Mouse (Mus musculus) kidney, adult 8-10 months (tissue): ENCODE results near the gene Rab11fip4.

Experiments
- DNase-seq, 2 experiments: peaks; one replicate each; pipeline ENCODE4 v3.0.0; 2022

Gene Rab11fip4

GRCm38 (mm10) chr11:79714743-79715110 is 123.7 kb downstream of the Rab11fip4 start:
- no peak for DNase-seq

- no peak for DNase-seq
Measured at GRCm38 (mm10) chr11:79715316-79715715, 124.3 kb downstream of the Rab11fip4 start.

GRCm38 (mm10) chr11:79715733-79716452 is 124.9 kb downstream of the Rab11fip4 start:
- no peak for DNase-seq

- no peak for DNase-seq
Measured at GRCm38 (mm10) chr11:79716453-79716749, 125.4 kb downstream of the Rab11fip4 start.

GRCm38 (mm10) chr11:79717271-79717670 is 126.3 kb downstream of the Rab11fip4 start:
- DNase-seq: no peak

GRCm38 (mm10) chr11:79717801-79718200 is 126.8 kb downstream of the Rab11fip4 start:
- DNase-seq: no peak

GRCm38 (mm10) chr11:79718202-79718601 is 127.2 kb downstream of the Rab11fip4 start:
- no peak for DNase-seq

- no peak for DNase-seq
Measured at GRCm38 (mm10) chr11:79718829-79719346, 127.9 kb downstream of the Rab11fip4 start.

GRCm38 (mm10) chr11:79720737-79721136 is 129.7 kb downstream of the Rab11fip4 start:
- DNase-seq: no peak

GRCm38 (mm10) chr11:79722811-79723210 is 131.8 kb downstream of the Rab11fip4 start:
- DNase-seq: no peak

- DNase-seq: peak; percentile 50 to 63
Measured at GRCm38 (mm10) chr11:79725005-79725404, 134.0 kb downstream of the Rab11fip4 start.

GRCm38 (mm10) chr11:79729231-79730047 is 138.4 kb downstream of the Rab11fip4 start:
- peak; percentile 75 to 76 for DNase-seq

GRCm38 (mm10) chr11:79730462-79730861 is 139.4 kb downstream of the Rab11fip4 start:
- no peak for DNase-seq

GRCm38 (mm10) chr11:79731476-79731875 is 140.5 kb downstream of the Rab11fip4 start:
- DNase-seq: no peak

GRCm38 (mm10) chr11:79733013-79733412 is 142.0 kb downstream of the Rab11fip4 start:
- DNase-seq: peak; percentile 55 to 79

- DNase-seq: no peak
Measured at GRCm38 (mm10) chr11:79736232-79737006, 145.4 kb downstream of the Rab11fip4 start.

GRCm38 (mm10) chr11:79737126-79737697 is 146.2 kb downstream of the Rab11fip4 start:
- DNase-seq: no peak

- peak; percentile 63 to 68 for DNase-seq
Measured at GRCm38 (mm10) chr11:79737865-79738502, 147.0 kb downstream of the Rab11fip4 start.

- DNase-seq: peak; percentile 73 to 81
Measured at GRCm38 (mm10) chr11:79738725-79739558, 147.9 kb downstream of the Rab11fip4 start.

- DNase-seq: no peak
Measured at GRCm38 (mm10) chr11:79740740-79741512, 149.9 kb downstream of the Rab11fip4 start.
